8 mouse cellular contexts compared by ENCODE assay signal in the genomic region with DNA sequence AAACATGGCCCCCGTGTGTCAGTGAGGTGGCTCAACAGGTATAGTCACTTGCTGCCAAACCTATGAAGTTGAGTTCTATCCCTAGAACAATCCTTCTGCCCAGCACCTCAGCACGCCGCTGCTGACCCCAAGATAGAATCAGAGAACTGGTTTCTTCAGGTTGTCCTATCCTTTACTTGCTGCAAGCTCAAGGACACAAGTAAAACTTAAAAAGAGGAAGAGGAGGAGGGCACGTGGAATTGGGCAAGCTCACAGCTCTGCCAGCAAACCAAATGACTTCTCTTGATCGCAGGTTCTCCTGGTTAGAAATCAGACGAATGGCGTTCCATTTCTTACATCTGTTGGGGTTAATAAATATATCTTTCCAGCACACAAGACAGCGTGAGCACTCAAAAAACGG. TPM values are rescaled to one million over a fixed set of nuclear protein-coding genes. Genes with fewer than 3 reads are reported as not detected.
DNase-seq lines count a peak whose midpoint lies in the region; ATAC-seq and TF ChIP-seq lines count a peak whose summit lies in the region.

No protein-coding gene starts in this region.

- intact Hi-C loops in heart, postnatal 14 days (cut with DNase I) = no loop called here

- no peak for DNase-seq in heart, postnatal 14 days
- peak; percentile 65 for DNase-seq in 416B (ENCODE audit: low read depth)
- DNase-seq in frontal cortex, postnatal 14 days (ENCODE audit: low spot score in 2 of 2) = no peak
- no peak for DNase-seq in kidney, postnatal 14 days

- H3K4me2 ChIP-seq in heart, embryonic 14.5 days (ENCODE audit: low read length) = peak overlapping the region; percentile 95
- peak overlapping the region; percentile 94 for H3K4me2 ChIP-seq in limb, embryonic 13.5 days (replicated peaks)

- H3K27ac ChIP-seq in heart, embryonic 14.5 days (replicated peaks in 1 of 2; ENCODE audit: control insufficient read depth in 1 of 2, insufficient read depth in 1 of 2, low read depth in 2 of 2, low read length in 2 of 2) = peak overlapping the region in 1 of 2 experiments; percentile 95; a peak in 1 of 4 replicates
- H3K27ac ChIP-seq in bone marrow macrophage, adult 2 months (ENCODE audit: insufficient read depth, low read depth, low read length) = peak overlapping the region; percentile 47
- H3K27ac ChIP-seq in limb, embryonic 13.5 days = no peak overlapping the region

- no peaks in the 10 kb centered on the region for H3K27me3 ChIP-seq in heart, embryonic 14.5 days (ENCODE audit: control insufficient read depth, insufficient read depth, low read length)
- H3K27me3 ChIP-seq in limb, embryonic 13.5 days = no peaks in the 10 kb centered on the region

- peak overlapping the region; percentile 89 for H3K9ac ChIP-seq in heart, embryonic 14.5 days (ENCODE audit: low read length)
- no peak overlapping the region for H3K9ac ChIP-seq in limb, embryonic 13.5 days

- H3K36me3 ChIP-seq in heart, embryonic 14.5 days (ENCODE audit: control insufficient read depth, insufficient read depth, low read length) = no peaks in the 10 kb centered on the region
- H3K36me3 ChIP-seq in limb, embryonic 13.5 days = no peaks in the 10 kb centered on the region; the same call in 1 of the 2 replicates

- ATAC-seq in heart, embryonic 14.5 days (ENCODE audit: insufficient number of reproducible peaks, insufficient read depth, low FRiP score, low read depth) = no peak
- no peak for ATAC-seq in limb, embryonic 13.5 days (ENCODE audit: low FRiP score, low read depth)
- no peak for ATAC-seq in activated CD4-positive, CD25-positive, alpha-beta regulatory T cell, adult 4 months

- WGBS in heart, embryonic 14.5 days = 88% methylated on average over 9 of the region's 9 CpGs
- 87% methylated on average over 9 of the region's 9 CpGs for WGBS in limb, embryonic 13.5 days

- TF ChIP-seq POLR2A in bone marrow macrophage, adult 2 months (IDR thresholded peaks at IDR 0.05; ENCODE audit: borderline replicate concordance, low read depth, low read length) = no peak

- H3K9me3 ChIP-seq in heart, embryonic 14.5 days (ENCODE audit: control insufficient read depth, low read length) = no peaks in the 10 kb centered on the region
- no peaks in the 10 kb centered on the region for H3K9me3 ChIP-seq in limb, embryonic 13.5 days

- peak overlapping the region in 1 of 2 experiments; percentile 80; a peak in 1 of 4 replicates for H3K4me3 ChIP-seq in heart, embryonic 14.5 days (ENCODE audit: control insufficient read depth in 1 of 2, insufficient read depth in 1 of 2, low read depth in 1 of 2, low read length in 2 of 2)
- H3K4me3 ChIP-seq in bone marrow macrophage, adult 2 months (ENCODE audit: insufficient read depth, low read length) = peak overlapping the region; percentile 73
- 0 out of 2 replicates have a peak overlapping the region, but pooled peaks have one; percentile 75 for H3K4me3 ChIP-seq in limb, embryonic 13.5 days

- no peak for TF ChIP-seq CTCF in bone marrow macrophage, adult 2 months (IDR thresholded peaks at IDR 0.05; ENCODE audit: low read depth, low read length)

- H3K4me1 ChIP-seq in heart, embryonic 14.5 days (ENCODE audit: control insufficient read depth in 2 of 2, insufficient read depth in 2 of 2, low read length in 2 of 2) = peaks cover 2 to 25% of the 10 kb centered on the region in 2 experiments; a peak in 3 of 4 replicates
- H3K4me1 ChIP-seq in bone marrow macrophage, adult 2 months (ENCODE audit: control insufficient read depth, insufficient read depth, low read length) = peaks cover 26% of the 10 kb centered on the region
- peaks cover 31% of the 10 kb centered on the region for H3K4me1 ChIP-seq in limb, embryonic 13.5 days

RNA-seq across cellular contexts. Expression of a gene that starts 0.7 kb away (rescaled TPM):
- 8.8 and 10.2 TPM in 2 replicates for polyA plus RNA-seq in heart, embryonic 14.5 days (2014; fragmentation: Nextera tagmentation; extraction: Ambion mirVana)
- total RNA-seq in heart, postnatal 14 days (2021) = 1 to 10 TPM; 1.5 to 1.7 TPM
- 4.5 and 5.6 TPM in 2 replicates for polyA plus RNA-seq in bone marrow macrophage, adult 2 months (2012; ENCODE audit: insufficient read depth, insufficient read length, missing spikeins)
- 10.4 and 11.1 TPM in 2 replicates for polyA plus RNA-seq in limb, embryonic 13.5 days (2015; fragmentation: Nextera tagmentation; extraction: Ambion mirVana)
- 10 to 100 TPM; 12.7 to 15.4 TPM for polyA plus RNA-seq in activated CD4-positive, CD25-positive, alpha-beta regulatory T cell, adult 4 months (2017; shearing (Covaris generic))
